Mouse (Mus musculus): ENCODE results near the gene Oasl2.

DNA sequence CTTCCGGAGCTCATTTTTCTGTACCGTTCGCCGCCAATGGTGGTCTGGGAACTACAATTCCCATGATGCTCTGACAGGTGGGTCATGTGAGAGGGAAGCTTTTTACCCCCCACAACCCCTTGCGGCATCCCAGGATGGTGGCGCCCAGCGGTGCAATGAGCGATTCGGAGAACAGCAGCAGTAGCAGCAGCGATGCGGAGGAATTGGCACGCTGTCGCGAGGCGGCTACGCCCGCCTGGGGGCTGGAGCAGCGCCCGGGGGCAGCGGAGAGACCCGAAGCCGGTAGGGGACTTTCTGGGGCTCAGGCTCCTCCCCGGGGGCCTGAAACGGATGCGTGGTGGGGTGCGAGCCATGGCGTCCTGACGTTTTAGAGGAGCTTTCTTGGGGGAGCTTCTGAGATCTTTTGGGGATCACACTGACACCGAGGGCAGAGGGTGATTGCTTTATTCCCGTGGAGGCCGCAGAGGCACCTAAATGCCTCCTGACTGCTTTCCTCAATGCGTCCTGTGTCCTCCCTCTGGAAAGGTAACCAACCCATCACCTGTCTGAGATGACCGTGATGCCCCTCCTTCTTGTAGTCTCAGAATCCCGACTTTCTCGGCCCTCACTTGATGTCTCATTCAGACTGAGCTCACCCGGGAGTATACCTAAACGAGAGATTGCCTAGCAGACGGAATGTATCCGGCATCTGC, 45.5 kb downstream of the Oasl2 start, which contains the start of gene 2210016L21Rik:
- TF ChIP-seq SMC3 (IDR thresholded peaks at IDR 0.05; ENCODE audit: low read depth, low read length), result no peak
- no peak for TF ChIP-seq CTCF (conservative IDR thresholded peaks at IDR 0.05 in 1 of 2, IDR thresholded peaks at IDR 0.05 in 1 of 2; ENCODE audit: low read depth in 2 of 2, low read length in 2 of 2)
- 0 out of 2 replicates have a peak, but pooled peaks have one; percentile 20 for TF ChIP-seq E2F4 (IDR thresholded peaks at IDR 0.05; ENCODE audit: insufficient replicate concordance, low read depth, low read length)
- TF ChIP-seq POLR2A (IDR thresholded peaks at IDR 0.05; ENCODE audit: low read depth, low read length), result peak; percentile 90
- peak; percentile 65 for TF ChIP-seq MAX (IDR thresholded peaks at IDR 0.05; ENCODE audit: low read length)
- peak; percentile 96 for TF ChIP-seq USF1 (IDR thresholded peaks at IDR 0.05; ENCODE audit: low read depth, low read length)
- TF ChIP-seq MEF2A (IDR thresholded peaks at IDR 0.05; ENCODE audit: borderline replicate concordance, low read depth, low read length), result peak; percentile 39
- peak; percentile 99 for TF ChIP-seq HCFC1 (IDR thresholded peaks at IDR 0.05; ENCODE audit: low read depth, low read length)
- no peak for TF ChIP-seq ETS1 (conservative IDR thresholded peaks at IDR 0.05; ENCODE audit: low read depth, low read length)
- no peak for TF ChIP-seq UBTF (IDR thresholded peaks at IDR 0.05; ENCODE audit: low read depth, low read length)
- no peak; the same call in none of the 2 replicates for TF ChIP-seq MAZ (IDR thresholded peaks at IDR 0.05; ENCODE audit: low read depth, low read length)
- TF ChIP-seq RCOR1 (conservative IDR thresholded peaks at IDR 0.05; ENCODE audit: low read depth, low read length), result 0 out of 2 replicates have a peak, but pooled peaks have one; percentile 46
- no peak for TF ChIP-seq JUN (IDR thresholded peaks at IDR 0.05; ENCODE audit: insufficient read depth, low read depth, low read length)
